Comparison of ENCODE assay signal across 8 mouse cellular contexts in the genomic region with DNA sequence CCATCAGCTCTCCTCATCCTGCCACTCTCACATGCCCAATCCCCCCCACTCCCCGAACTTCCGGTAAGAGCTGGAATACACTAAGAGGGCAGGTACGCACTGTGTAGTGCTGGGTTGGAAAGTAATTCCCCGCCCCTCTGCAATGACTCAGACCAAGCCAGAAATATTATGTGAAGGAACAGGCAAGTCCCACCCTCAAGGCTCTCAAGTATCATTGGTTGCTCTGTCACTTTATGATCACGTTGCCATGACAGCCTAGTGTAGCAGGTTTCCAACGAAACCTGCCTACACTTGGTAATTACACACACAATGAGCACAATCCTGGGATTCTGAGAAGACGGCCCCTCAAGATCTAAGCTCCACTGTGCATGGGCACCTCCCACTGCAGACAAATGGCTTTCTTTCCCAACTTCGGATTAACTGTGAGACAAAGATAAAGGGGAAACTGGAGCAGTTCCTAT. TPM values are rescaled to one million over a fixed set of nuclear protein-coding genes. Genes with fewer than 3 reads are reported as not detected.
DNase-seq lines count a peak whose midpoint lies in the region; TF ChIP-seq lines count a peak whose summit lies in the region.

No protein-coding gene starts in this region.

- intact Hi-C loops in gastrocnemius, adult 2 months (cut with DNase I) = loop anchor here (2.0 kb wide), 1 partner anchor 17 kb away; no protein-coding TSS in a partner anchor
- intact Hi-C loops in gastrocnemius, postnatal 14 days (cut with DNase I; ENCODE audit: low total_unique reads) = no loop called here

- H3K4me1 ChIP-seq in forebrain, embryonic 10.5 days = peaks cover 80% of the 10 kb centered on the region

- no peak for TF ChIP-seq CTCF in gastrocnemius, adult 2 months (IDR thresholded peaks at IDR 0.05)
- TF ChIP-seq CTCF in layer of hippocampus, adult 2 months (conservative IDR thresholded peaks at IDR 0.05) = no peak

- H3K9me3 ChIP-seq in forebrain, embryonic 10.5 days = no peaks in the 10 kb centered on the region

- H3K4me3 ChIP-seq in gastrocnemius, adult 2 months = no peak overlapping the region
- peak overlapping the region; percentile 29; the same call in 1 of the 2 replicates for H3K4me3 ChIP-seq in forebrain, embryonic 10.5 days
- H3K4me3 ChIP-seq in layer of hippocampus, adult 2 months = peak overlapping the region; percentile 56

- DNase-seq in gastrocnemius, adult 2 months = no peak
- no peak for DNase-seq in gastrocnemius, postnatal 14 days
- peak; percentile 49 for DNase-seq in CD4-positive, CD25-positive, alpha-beta regulatory T cell, adult 2 months (ENCODE audit: low read depth, low spot score)
- DNase-seq in forebrain, embryonic 10.5 days (ENCODE audit: extremely low spot score, low spot score) = no peak
- peak; percentile 40 to 85 for DNase-seq in layer of hippocampus, adult 2 months (ENCODE audit: low spot score in 2 of 2)
- peak; percentile 57 to 59 for DNase-seq in lung, postnatal 4 days
- peak; percentile 89 for DNase-seq in telencephalon, adult 2 months (ENCODE audit: low read depth, low spot score)
- no peak for DNase-seq in ovary, postnatal 14 days (ENCODE audit: low spot score)

- H3K27me3 ChIP-seq in forebrain, embryonic 10.5 days (ENCODE audit: poor library complexity, severe bottlenecking) = no peaks in the 10 kb centered on the region

- H3K27ac ChIP-seq in gastrocnemius, adult 2 months = peak overlapping the region; percentile 35
- H3K27ac ChIP-seq in forebrain, embryonic 10.5 days = peak overlapping the region; percentile 76
- peak overlapping the region; percentile 92 for H3K27ac ChIP-seq in layer of hippocampus, adult 2 months

- WGBS in forebrain, embryonic 10.5 days = 62% methylated on average over 8 of the region's 8 CpGs

- H3K36me3 ChIP-seq in forebrain, embryonic 10.5 days (replicated peaks) = peaks cover 12% of the 10 kb centered on the region

RNA-seq across cellular contexts. Expression of a gene that starts 22.0 kb away (rescaled TPM):
- total RNA-seq in gastrocnemius, adult 2 months (2021) = 1 to 10 TPM; 2.2 to 2.3 TPM
- 1 to 10 TPM; 2.4 to 3.1 TPM for total RNA-seq in gastrocnemius, postnatal 14 days (2021)
- 6.6 and 6.7 TPM in 2 replicates for polyA plus RNA-seq in forebrain, embryonic 10.5 days (2016; fragmentation: Nextera tagmentation; extraction: Ambion mirVana)
- total RNA-seq in layer of hippocampus, adult 2 months (2021) = 1 to 10 TPM; 4.3 to 4.5 TPM

RNA-seq across cellular contexts. Expression of a gene that starts 23.0 kb away (rescaled TPM):
- total RNA-seq in gastrocnemius, adult 2 months (2021) = 100 to 1,000 TPM in 1 of 2 experiments, 10 to 100 TPM in 1; 45.3 to 211 TPM
- total RNA-seq in gastrocnemius, postnatal 14 days (2021) = 10 to 100 TPM; 18.1 to 47.8 TPM
- polyA plus RNA-seq in forebrain, embryonic 10.5 days (2016; fragmentation: Nextera tagmentation; extraction: Ambion mirVana) = 25.0 and 26.3 TPM in 2 replicates
- total RNA-seq in layer of hippocampus, adult 2 months (2021) = 10 to 100 TPM; 54.5 to 57.6 TPM

RNA-seq across cellular contexts. Expression of a gene that starts 32.6 kb away (rescaled TPM):
- 10 to 100 TPM; 34.7 to 51.1 TPM for total RNA-seq in gastrocnemius, adult 2 months (2021)
- total RNA-seq in gastrocnemius, postnatal 14 days (2021) = 10 to 100 TPM; 41.3 to 43.2 TPM
- 23.8 and 26.4 TPM in 2 replicates for polyA plus RNA-seq in forebrain, embryonic 10.5 days (2016; fragmentation: Nextera tagmentation; extraction: Ambion mirVana)
- 10 to 100 TPM; 33.8 to 35.5 TPM for total RNA-seq in layer of hippocampus, adult 2 months (2021)

RNA-seq across cellular contexts. Expression of a gene that starts 40.2 kb away (rescaled TPM):
- 1 to 10 TPM; 2.6 to 3.4 TPM for total RNA-seq in gastrocnemius, adult 2 months (2021)
- 1 to 10 TPM; 2.6 to 4.7 TPM for total RNA-seq in gastrocnemius, postnatal 14 days (2021)
- not detected in 2 replicates for polyA plus RNA-seq in forebrain, embryonic 10.5 days (2016; fragmentation: Nextera tagmentation; extraction: Ambion mirVana)
- total RNA-seq in layer of hippocampus, adult 2 months (2021) = under 1 TPM in 1 of 2 experiments, not detected in 1; 0.69 TPM

RNA-seq across cellular contexts. Expression of a gene that starts 46.6 kb away (rescaled TPM):
- 10 to 100 TPM; 34.3 to 43.2 TPM for total RNA-seq in gastrocnemius, adult 2 months (2021)
- total RNA-seq in gastrocnemius, postnatal 14 days (2021) = 10 to 100 TPM; 44.1 to 49.3 TPM
- polyA plus RNA-seq in forebrain, embryonic 10.5 days (2016; fragmentation: Nextera tagmentation; extraction: Ambion mirVana) = 36.3 and 37.5 TPM in 2 replicates
- 100 to 1,000 TPM; 160 to 170 TPM for total RNA-seq in layer of hippocampus, adult 2 months (2021)

Comparison
In these comparisons a context has a peak if more than half of its experiments do, and no peak if none do; other contexts are left out.
1. DNase-seq: peak in CD4-positive, CD25-positive, alpha-beta regulatory T cell, adult 2 months (single experiment), layer of hippocampus, adult 2 months (2 of 2), lung, postnatal 4 days (2 of 2) and telencephalon, adult 2 months (single experiment); none in gastrocnemius, adult 2 months (single experiment), gastrocnemius, postnatal 14 days (single experiment), forebrain, embryonic 10.5 days (single experiment) and ovary, postnatal 14 days (single experiment).
2. H3K27ac ChIP-seq: peak in every context shown above with its lines; median percentile 92 in layer of hippocampus, adult 2 months; 76 in forebrain, embryonic 10.5 days; 35 in gastrocnemius, adult 2 months.